ENCODE assay signal across 8 mouse cellular contexts in genomic region chr8:69791415-69792068, GRCm38 (mm10). TPM values are rescaled to one million over a fixed set of nuclear protein-coding genes. Genes with fewer than 3 reads are reported as not detected.
DNase-seq lines count a peak whose midpoint lies in the region; ATAC-seq and TF ChIP-seq lines count a peak whose summit lies in the region.

No protein-coding gene starts in this region.

- H3K27ac ChIP-seq in forebrain, postnatal 0 days (ENCODE audit: low read depth, low read length), result peak overlapping the region; percentile 85
- peak overlapping the region; percentile 90 for H3K27ac ChIP-seq in testis, adult 2 months (ENCODE audit: control insufficient read depth, insufficient read depth, low read depth, low read length)

- under 1% methylated on average over 46 of the region's 48 CpGs for WGBS in forebrain, postnatal 0 days

- DNase-seq in adrenal gland, postnatal 25 days, result peak; percentile 36
- DNase-seq in adrenal gland, postnatal 4 days (ENCODE audit: low spot score in 2 of 2), result no peak
- DNase-seq in 416B (ENCODE audit: low read depth), result peak; percentile 59
- DNase-seq in cerebellum, adult 11 months, result peak; percentile 52
- peak; percentile 36 for DNase-seq in forebrain, postnatal 0 days
- peak; percentile 27 to 56 for DNase-seq in kidney, postnatal 36 days
- DNase-seq in mesoderm, embryonic 11.5 days (ENCODE audit: low read depth, low spot score), result peak; percentile 39

- H3K27me3 ChIP-seq in forebrain, postnatal 0 days (ENCODE audit: insufficient read depth, low read length), result no peaks in the 10 kb centered on the region
- H3K27me3 ChIP-seq in testis, adult 2 months (ENCODE audit: control insufficient read depth, insufficient read depth, low read length), result no peaks in the 10 kb centered on the region

- peak overlapping the region; percentile 99 for H3K4me3 ChIP-seq in forebrain, postnatal 0 days (ENCODE audit: low read depth, low read length)
- peak overlapping the region; percentile 97 for H3K4me3 ChIP-seq in testis, adult 2 months (ENCODE audit: control insufficient read depth, low read depth, low read length)

- no peak for TF ChIP-seq CTCF in forebrain, postnatal 0 days (IDR thresholded peaks at IDR 0.05; ENCODE audit: low read depth)
- TF ChIP-seq CTCF in testis, adult 2 months (IDR thresholded peaks at IDR 0.05; ENCODE audit: control insufficient read depth, insufficient read depth, insufficient replicate concordance, low read depth, low read length), result no peak

- H3K9me3 ChIP-seq in forebrain, postnatal 0 days (ENCODE audit: low read length), result no peaks in the 10 kb centered on the region

- peaks cover 11% of the 10 kb centered on the region; the same call in 1 of the 2 replicates for H3K4me1 ChIP-seq in forebrain, postnatal 0 days (ENCODE audit: insufficient read depth)
- no peaks in the 10 kb centered on the region; the same call in 1 of the 2 replicates for H3K4me1 ChIP-seq in testis, adult 2 months (ENCODE audit: control insufficient read depth, insufficient read depth, low read length)

- peak overlapping the region; percentile 79 for H3K4me2 ChIP-seq in forebrain, postnatal 0 days (ENCODE audit: low read depth)

- peak; percentile 64 for ATAC-seq in forebrain, postnatal 0 days

- H3K9ac ChIP-seq in forebrain, postnatal 0 days, result peak overlapping the region; percentile 94

- peaks cover 31% of the 10 kb centered on the region for H3K36me3 ChIP-seq in forebrain, postnatal 0 days (ENCODE audit: insufficient read depth)
- H3K36me3 ChIP-seq in testis, adult 2 months (ENCODE audit: control insufficient read depth, insufficient read depth, low read length), result no peaks in the 10 kb centered on the region; the same call in 1 of the 2 replicates

- TF ChIP-seq POLR2A in testis, adult 2 months (IDR thresholded peaks at IDR 0.05; ENCODE audit: control insufficient read depth, low read depth, low read length), result no peak; the same call in 1 of the 2 replicates

RNA-seq across cellular contexts. Expression of gene Zfp866, which starts 0.6 kb away (rescaled TPM):
- total RNA-seq in adrenal gland, postnatal 25 days (2021), result 27.3 and 29.0 TPM in 2 replicates
- 10 to 100 TPM; 31.4 to 34.4 TPM for total RNA-seq in adrenal gland, postnatal 4 days (2021)
- total RNA-seq in forebrain, postnatal 0 days (2014; rRNA removed), result 47.5 and 59.2 TPM in 2 replicates
- polyA plus RNA-seq in forebrain, postnatal 0 days (2015; fragmentation: Nextera tagmentation; extraction: Ambion mirVana), result 10.7 and 16.6 TPM in 2 replicates
- 6.4 and 8.1 TPM in 2 replicates for polyA plus RNA-seq in testis, adult 2 months (2012; rRNA removed)

RNA-seq across cellular contexts. Expression of gene Atp13a1, which starts 0.6 kb away (rescaled TPM):
- 45.4 and 47.7 TPM in 2 replicates for total RNA-seq in adrenal gland, postnatal 25 days (2021)
- 10 to 100 TPM; 41.0 to 44.7 TPM for total RNA-seq in adrenal gland, postnatal 4 days (2021)
- total RNA-seq in forebrain, postnatal 0 days (2014; rRNA removed), result 61.0 and 74.4 TPM in 2 replicates
- 37.3 and 39.6 TPM in 2 replicates for polyA plus RNA-seq in forebrain, postnatal 0 days (2015; fragmentation: Nextera tagmentation; extraction: Ambion mirVana)
- polyA plus RNA-seq in testis, adult 2 months (2012; rRNA removed), result 22.6 and 23.6 TPM in 2 replicates

RNA-seq across cellular contexts. Expression of gene Gm20422, which starts 16.9 kb away (rescaled TPM):
- total RNA-seq in adrenal gland, postnatal 25 days (2021), result 3.3 TPM in 1 of 2 replicates, not detected in the other
- total RNA-seq in adrenal gland, postnatal 4 days (2021), result 1 to 10 TPM in 1 of 2 experiments, under 1 TPM in 1; 0.70 to 4.9 TPM
- total RNA-seq in forebrain, postnatal 0 days (2014; rRNA removed), result 0.23 and 3.5 TPM in 2 replicates
- polyA plus RNA-seq in forebrain, postnatal 0 days (2015; fragmentation: Nextera tagmentation; extraction: Ambion mirVana), result 0.33 and 1.2 TPM in 2 replicates
- polyA plus RNA-seq in testis, adult 2 months (2012; rRNA removed), result not detected in 2 replicates

RNA-seq across cellular contexts. Expression of gene Gmip, which starts 16.9 kb away (rescaled TPM):
- 13.4 and 18.2 TPM in 2 replicates for total RNA-seq in adrenal gland, postnatal 25 days (2021)
- 10 to 100 TPM; 21.1 to 24.6 TPM for total RNA-seq in adrenal gland, postnatal 4 days (2021)
- 47.4 and 47.6 TPM in 2 replicates for total RNA-seq in forebrain, postnatal 0 days (2014; rRNA removed)
- 33.2 and 35.0 TPM in 2 replicates for polyA plus RNA-seq in forebrain, postnatal 0 days (2015; fragmentation: Nextera tagmentation; extraction: Ambion mirVana)
- polyA plus RNA-seq in testis, adult 2 months (2012; rRNA removed), result 4.4 and 4.5 TPM in 2 replicates

RNA-seq across cellular contexts. Expression of gene Lpar2, which starts 30.7 kb away (rescaled TPM):
- 1.7 and 2.1 TPM in 2 replicates for total RNA-seq in adrenal gland, postnatal 25 days (2021)
- total RNA-seq in adrenal gland, postnatal 4 days (2021), result 1 to 10 TPM; 2.8 to 3.8 TPM
- 5.6 and 6.1 TPM in 2 replicates for total RNA-seq in forebrain, postnatal 0 days (2014; rRNA removed)
- 0.38 and 0.45 TPM in 2 replicates for polyA plus RNA-seq in forebrain, postnatal 0 days (2015; fragmentation: Nextera tagmentation; extraction: Ambion mirVana)
- 7.9 and 10.1 TPM in 2 replicates for polyA plus RNA-seq in testis, adult 2 months (2012; rRNA removed)

Comparison
In these comparisons a context has a peak if more than half of its experiments do, and no peak if none do; other contexts are left out.
1. DNase-seq: peak in adrenal gland, postnatal 25 days (single experiment), 416B (single experiment), cerebellum, adult 11 months (single experiment), forebrain, postnatal 0 days (single experiment), kidney, postnatal 36 days (2 of 2) and mesoderm, embryonic 11.5 days (single experiment); none in adrenal gland, postnatal 4 days (0 of 2).